Mouse (Mus musculus): Measurements from ENCODE around the gene Dcbld2.

Dcbld2 gene

DNA sequence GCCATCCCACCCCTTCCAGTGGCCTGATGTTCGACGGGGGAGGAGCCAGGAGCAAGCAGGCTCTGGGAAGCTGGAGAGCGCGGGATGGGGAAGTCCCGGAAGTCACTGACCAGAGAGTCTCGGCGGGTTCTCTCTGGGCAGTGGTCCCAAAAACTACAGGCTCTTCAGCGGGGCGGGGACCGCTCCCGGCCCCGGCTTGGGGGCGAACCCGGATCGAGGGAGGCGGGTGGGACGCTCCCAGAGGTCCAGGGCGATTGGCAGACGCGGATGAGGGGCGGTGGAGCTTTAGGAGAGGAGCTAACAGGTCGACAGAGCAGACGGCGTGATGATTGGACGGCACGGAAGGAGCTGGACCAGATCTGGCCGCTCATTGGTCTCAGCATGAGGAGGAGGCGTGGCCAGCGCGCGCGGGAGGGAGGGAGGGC lies at the start of gene Dcbld2:
TSS of gene Dcbld2 (plus strand) at position 382 of the 425 bp plus-strand sequence.
- DNase-seq (ENCODE audit: low spot score in 2 of 2): peak; percentile 97

DNA sequence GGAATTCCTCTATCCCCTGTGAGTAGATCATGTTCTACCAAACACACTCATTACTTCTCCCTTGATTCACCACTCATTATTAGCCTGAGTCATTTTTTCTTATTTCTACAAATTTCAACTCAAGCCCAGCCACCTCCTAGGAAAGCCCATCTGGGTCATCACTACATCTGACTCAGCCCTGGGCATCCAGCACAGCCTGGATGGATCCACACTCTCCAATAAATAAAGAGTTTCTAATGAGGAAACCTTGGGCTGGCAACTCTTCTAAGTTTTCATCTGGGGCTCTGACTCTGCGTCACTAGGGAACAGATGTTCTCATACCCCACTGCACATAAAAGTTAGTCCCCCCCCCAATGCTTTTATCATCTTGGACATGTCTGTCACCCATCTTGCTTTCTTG lies 31.1 kb upstream of the Dcbld2 start:
- DNase-seq (ENCODE audit: low spot score in 2 of 2): no peak

DNA sequence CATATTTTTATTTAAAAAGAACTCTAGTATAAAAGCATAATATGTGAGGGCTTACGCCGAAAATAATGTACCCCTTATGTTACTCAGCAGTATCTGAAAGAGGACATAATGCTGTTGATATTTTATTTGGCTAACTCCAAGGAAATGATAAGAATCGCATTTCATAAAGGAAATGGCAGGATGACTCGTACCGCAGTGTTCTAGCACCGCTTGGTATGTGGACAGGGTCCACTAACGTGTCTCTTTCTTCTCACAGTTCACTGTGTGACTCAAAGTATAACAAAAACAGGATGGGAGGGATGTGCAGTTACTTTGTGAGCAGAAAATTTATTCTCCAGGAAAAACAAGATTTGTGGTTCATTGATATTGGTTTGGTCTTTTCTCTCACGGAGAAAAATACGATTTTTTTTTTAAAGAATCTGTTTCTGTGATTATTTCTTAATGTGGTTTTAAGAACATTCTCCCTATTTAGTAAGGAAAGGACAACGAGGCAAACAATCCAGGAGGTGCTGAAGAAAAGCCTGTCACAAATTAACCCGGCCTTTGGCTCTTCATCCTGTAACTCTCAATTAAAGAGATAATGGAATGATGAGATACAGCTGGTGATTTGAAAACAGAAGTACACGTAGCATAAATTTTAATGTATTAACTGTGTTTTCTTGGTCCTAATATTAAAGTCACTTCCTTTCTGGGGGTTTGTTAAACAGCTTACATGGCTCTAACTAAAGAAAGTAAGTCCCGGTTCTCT lies 30.3 kb upstream of the Dcbld2 start:
- no peak for DNase-seq (ENCODE audit: low spot score in 2 of 2)

DNA sequence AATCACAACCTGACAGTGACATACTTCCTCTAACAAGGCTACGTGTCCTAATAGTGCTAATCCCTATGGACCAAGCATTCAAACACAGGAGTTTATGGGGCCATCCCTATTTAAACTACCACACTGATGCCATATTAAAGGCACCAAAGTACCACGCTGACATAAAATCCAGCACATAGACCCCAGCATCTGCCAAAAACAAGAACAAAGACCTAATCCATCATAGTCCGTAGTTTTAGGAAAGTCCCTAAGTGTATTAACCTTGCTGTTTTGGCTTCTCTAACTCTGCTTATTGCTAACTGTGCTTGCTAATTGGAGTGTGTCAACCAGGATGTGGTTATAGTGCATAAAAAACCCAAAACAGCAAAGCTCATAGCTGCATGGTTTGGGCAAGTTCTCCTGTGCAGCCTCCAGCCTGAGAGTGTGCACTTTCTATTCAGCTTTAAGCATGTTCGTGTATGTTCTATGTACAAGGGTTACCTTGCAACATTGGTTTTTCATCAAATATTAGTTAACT lies 21.9 kb upstream of the Dcbld2 start:
- no peak for DNase-seq (ENCODE audit: low spot score in 2 of 2)

DNA sequence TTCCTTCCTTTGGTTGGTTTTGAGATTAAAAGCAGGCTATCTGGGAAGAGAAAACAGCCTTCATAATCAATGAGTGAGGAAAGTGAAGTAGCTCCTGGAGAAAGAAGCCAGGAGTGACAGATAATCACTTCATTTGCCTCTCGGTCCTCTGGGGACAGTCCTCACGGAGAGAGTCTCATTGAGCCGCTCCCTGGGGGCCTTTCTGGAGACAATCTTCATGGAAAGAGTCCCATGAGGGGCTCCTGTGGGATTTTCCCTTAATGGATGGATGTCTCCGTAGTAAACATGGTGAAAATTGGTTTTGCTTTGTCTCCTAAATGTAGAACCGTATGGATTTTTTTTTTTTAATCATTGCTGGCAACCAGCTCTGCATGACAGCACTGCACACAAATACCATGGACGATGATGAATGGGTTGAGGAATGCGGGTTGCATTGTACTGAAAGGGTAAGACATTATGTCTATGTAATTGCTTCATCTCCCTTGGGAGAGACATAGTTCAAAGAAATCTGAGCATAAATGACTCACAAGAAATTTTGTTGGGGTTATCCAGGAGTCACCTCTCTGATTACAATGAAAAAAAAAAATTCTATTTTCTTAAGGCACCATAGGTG lies 19.0 kb upstream of the Dcbld2 start:
- no peak for DNase-seq (ENCODE audit: low spot score in 2 of 2)

DNA sequence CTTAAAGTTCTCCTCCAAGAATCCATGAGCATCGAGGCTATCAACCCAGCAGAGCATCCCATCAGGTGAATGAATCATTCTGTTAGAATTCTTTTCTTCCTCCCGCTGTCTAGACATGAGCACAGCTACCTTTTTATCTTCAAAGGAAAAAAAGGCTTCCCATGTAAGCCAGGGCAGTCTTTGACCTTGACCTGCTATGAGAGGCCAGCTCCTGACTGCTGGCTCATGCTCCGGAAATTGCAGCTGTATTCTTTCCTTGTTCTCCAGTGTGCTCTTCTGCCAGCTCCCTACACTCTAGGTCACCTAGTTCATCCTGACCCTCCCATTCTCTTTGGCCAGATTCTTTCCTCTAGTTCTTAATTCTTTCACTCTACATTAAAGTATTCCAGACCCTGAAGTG lies 15.2 kb upstream of the Dcbld2 start:
- DNase-seq (ENCODE audit: low spot score in 2 of 2): no peak

DNA sequence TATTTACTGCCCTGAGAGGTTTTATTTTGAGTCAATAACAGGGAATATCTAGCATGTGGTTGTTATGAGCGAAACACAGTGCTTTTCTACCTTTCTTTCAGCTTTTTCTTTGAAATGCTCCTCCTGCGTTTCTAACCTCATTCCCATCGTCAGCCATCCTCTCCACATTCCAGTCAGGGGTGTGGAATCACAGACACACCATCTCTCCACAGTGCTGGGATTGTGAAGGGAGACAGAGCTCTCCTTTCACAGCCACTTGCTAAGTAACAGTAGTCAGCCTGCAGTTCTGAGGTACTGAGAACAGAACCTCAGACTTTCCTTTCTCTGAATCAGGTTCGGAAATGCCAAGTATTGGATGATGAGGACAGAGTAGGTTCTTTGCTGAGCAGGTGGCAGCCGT lies 14.1 kb upstream of the Dcbld2 start:
- DNase-seq (ENCODE audit: low spot score in 2 of 2): no peak

DNA sequence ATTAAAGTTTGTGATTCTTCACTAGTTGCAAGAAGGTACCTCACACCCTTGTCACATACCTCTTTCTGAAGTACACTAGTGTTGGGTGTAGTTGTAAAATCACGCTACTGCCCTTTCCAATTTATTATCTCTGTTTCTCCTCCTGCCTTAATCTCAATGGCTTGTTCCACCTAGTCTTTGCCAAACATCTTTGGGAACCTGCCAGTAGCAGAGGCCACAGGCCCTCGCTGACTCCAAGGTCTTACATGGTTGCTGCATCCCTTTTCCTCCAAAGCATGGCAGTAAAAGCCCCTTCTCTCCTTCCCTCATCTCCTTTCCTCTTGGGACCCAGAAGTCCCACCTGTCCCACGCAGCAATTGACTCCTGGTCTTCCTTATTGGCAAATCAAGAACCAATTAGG lies 9.6 kb upstream of the Dcbld2 start:
- no peak for DNase-seq (ENCODE audit: low spot score in 2 of 2)

DNA sequence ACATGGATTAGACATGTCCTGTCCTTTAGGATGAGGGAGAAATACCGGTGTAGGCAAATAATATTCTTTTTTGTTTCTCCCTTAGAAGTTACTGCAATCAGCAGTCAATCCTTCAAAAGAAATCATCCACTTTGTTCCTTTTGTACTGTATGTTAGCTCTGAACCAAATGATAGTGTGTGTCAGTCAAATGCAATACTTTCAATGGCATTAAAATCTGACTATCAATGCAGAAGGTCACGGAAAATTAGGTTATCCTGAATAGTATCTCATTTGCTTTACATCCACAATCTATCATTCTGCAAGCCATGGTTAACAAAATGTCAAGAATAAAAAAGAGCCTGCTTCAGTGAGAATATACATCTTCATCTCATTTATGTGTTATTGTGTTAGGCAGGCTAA lies 7.2 kb upstream of the Dcbld2 start:
- DNase-seq (ENCODE audit: low spot score in 2 of 2): no peak

DNA sequence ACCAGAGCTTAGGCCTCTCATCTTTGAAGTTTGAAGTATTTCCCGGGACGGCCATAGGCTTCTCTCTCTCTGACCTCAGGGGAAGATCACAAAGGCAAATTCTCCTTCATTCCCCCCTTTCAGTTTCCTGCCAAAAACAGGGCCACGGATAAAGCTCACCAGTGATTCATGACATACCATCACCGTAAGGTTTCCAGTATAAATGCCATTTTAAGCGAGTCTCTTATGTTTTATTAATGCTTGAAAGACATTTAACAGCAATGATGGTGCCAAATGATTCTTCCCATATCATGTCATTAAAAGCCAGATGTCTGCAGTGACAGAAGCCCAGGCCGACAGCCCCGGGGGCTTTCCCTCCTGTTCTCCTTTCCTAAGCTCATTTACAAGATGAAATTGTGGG lies 3.6 kb upstream of the Dcbld2 start:
- DNase-seq (ENCODE audit: low spot score in 2 of 2): no peak

DNA sequence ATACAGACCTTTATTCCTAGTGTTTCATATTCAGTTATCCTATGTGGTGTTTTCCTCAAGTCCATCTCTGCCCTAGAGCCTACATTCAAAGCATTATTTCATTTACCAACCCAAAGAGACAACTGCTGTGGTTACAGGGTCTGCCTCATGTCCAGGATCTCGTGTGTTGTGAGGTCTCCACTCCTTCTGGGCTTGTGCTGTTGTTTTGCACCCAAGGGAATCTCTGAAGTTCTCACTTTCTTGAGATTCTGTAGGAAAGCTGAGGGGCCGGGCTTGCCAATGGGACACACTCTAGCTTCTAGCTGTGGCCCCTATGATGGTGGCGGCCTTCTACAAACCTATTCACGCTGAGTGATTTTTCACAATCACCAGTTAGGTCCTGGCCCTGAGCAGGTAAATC lies 3.0 kb upstream of the Dcbld2 start:
- DNase-seq (ENCODE audit: low spot score in 2 of 2): no peak

DNA sequence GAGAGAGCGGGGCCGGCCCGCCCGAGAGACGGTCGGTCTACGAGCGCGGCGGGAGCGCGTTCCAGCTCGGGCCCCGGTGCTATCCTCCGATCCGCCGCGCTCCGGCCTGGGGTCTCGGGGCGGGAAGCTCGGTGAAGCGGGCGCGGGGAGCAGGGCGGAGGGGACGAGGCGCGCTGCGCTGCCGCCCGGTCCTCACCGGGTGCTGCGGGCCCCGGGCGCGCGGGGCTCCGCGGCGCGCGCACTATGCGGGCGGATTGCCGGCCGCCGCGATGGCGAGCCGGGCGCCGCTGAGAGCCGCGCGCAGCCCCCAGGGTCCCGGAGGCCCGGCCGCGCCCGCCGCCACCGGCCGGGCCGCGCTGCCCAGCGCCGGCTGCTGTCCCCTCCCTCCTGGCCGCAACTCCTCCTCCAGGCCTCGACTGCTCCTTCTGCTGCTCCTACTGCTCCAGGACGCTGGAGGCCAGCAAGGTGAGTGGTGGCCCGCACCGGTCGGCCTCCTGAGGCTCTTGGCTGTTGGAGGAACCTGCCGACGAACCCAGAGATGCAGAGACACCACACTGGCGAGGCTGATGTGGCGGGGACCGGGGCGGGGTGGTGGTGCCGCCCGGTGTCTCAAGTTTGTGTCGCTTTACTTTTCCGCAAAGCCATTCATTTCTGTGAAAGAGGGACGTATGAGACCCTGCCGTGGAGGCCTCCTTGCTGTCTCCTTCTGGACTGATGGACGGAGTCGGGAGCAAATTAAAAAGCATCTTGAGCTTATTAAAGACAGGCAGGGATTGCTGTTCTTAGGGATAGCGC lies 441 bp downstream of the Dcbld2 start:
- peak; percentile 42 to 50 for DNase-seq (ENCODE audit: low spot score in 2 of 2)

DNA sequence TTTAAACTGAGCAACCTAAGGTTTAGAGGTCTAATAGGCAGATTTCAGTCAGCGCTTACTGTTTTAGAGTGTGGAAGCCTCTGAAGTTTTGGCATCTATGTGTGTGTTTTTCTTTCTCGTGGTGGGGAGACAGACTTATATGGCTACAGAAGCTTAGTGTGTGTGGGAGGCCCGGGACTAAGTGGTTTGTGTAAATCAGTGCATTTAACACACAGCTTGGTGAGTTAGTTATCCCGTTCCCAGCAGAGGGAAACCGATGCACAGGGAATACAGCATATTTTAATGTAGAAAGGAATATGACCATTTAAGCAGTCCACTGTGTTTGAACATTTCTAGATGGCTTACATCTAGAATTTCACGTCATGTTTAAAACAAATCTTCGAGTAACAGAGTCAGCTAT lies 1.6 kb downstream of the Dcbld2 start:
- peak in 1 of 2 experiments; percentile 24 for DNase-seq (ENCODE audit: low spot score in 2 of 2)

DNA sequence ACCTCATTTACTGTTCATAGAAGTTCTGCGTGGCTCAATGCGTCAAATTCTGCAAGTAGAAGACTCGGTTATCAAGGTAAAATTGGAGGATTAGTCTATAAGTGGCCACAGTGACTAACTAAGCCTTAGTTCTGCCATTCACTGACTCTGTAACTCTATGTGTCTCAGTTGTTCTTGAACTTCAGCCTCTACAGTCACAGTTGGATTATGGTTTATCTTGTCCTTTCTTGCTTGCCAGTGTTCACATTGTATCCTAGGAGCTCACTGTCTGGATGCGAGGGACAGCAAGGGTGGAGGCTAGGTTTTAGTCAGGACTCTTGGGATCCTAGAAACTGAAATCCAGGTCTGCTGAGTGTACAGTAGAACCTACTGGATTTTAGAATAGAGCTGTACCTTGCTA lies 6.6 kb downstream of the Dcbld2 start:
- no peak for DNase-seq (ENCODE audit: low spot score in 2 of 2)

DNA sequence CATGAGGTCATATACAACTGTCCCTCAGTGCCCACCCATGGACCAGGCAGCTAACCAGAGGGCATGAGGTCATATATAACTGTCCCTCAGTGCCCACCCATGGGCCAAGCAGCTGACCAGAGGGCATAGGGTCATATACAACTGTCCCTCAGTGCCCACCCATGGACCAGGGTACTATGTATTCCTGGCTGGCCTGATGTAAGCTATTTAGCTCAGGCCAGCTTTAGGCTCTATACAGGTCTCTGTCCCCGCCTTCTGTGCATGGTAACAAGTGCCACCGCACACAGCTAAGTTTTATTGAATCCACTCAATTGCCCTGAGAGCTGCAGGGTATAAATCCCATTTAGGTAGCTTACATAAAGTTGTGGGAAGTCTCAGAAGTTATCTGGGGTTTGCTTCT lies 7.3 kb downstream of the Dcbld2 start:
- DNase-seq (ENCODE audit: low spot score in 2 of 2): no peak

DNA sequence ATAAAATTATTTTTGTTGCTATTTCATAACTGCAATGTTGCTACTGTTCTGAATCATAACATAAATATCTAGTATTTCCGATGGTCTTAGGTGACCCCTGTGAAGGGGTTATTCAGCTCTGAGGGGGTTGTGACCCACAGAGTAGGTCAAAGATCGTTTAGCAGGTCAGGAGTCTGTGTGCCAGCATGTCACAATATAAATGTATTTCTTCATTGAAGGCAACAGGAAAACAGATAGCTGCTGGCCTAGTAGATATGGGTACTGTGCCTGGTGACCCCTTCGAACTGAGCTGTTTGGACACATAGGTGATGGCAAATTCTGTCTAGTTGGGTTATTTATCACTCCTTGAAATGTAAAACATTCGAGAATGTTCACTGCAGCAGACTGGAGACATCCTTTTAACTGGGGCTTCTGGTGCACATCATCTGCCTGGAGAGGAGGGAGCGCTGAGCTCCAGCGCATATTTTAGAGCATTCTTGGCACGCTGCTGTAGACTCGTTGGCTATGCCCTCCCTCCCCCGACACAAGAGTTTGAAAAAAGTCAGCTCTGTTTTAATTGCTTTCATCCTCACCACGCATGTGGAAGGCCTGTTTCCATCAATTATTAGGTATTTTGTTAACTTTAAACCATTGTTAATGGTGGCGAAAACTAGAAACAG lies 13.6 kb downstream of the Dcbld2 start:
- peak; percentile 31 to 71 for DNase-seq (ENCODE audit: low spot score in 2 of 2)

DNA sequence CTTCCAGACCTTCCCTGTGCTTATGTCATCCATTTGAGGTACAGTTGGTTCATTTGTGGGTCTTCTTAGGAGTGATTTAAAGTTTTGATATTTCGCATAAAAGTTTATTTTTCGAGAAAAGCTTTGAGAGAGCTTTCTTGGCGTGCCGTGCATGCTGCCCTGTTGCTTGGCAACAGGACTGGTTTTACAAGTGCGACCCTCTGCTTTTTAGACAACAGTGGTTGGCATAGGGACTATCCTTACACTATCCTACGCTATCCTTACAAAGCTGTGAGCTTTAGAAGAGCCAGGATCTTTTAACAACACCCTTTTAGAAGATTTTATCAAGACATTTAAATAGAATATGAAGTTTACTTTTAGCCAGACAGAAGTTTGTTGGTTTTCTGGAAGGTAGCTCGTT lies 22.0 kb downstream of the Dcbld2 start:
- DNase-seq (ENCODE audit: low spot score in 2 of 2): no peak

DNA sequence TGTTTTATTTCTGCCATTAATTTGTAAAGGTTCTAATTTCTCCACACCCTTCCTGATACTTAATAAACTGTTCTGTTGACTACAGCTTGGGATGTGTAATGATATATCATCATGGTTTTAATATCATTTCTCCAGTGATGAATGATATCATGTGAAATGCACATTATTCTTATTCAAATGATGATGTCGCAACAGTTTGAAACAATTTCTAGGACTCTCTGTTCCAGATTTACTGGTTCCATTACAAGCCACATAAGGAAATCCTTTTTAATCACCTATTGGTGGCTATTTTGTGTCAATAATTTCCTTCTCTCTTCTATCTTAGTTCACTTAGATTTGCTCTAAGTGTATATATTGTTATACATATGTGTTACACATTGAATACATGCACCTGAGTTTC lies 24.1 kb downstream of the Dcbld2 start:
- no peak for DNase-seq (ENCODE audit: low spot score in 2 of 2)

DNA sequence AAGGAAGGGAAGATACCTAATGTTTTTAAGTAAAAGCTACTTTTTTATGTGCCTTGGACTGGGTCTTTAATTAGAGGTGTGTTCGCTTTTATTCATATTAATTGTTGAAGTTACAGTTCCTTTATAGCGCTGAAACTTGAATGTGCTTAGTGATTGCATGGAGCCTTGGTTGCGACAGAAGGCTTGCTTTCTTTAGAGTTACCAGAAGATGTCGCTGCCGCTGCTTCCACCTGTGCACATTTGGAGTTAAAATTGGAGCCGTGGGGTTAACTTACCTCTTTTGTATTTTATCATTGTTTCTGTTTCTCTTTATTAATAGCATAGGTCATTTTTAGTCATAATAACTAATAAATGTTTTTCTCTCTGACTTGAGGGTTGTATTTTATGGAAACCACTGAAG lies 36.5 kb downstream of the Dcbld2 start:
- no peak for DNase-seq (ENCODE audit: low spot score in 2 of 2)

DNA sequence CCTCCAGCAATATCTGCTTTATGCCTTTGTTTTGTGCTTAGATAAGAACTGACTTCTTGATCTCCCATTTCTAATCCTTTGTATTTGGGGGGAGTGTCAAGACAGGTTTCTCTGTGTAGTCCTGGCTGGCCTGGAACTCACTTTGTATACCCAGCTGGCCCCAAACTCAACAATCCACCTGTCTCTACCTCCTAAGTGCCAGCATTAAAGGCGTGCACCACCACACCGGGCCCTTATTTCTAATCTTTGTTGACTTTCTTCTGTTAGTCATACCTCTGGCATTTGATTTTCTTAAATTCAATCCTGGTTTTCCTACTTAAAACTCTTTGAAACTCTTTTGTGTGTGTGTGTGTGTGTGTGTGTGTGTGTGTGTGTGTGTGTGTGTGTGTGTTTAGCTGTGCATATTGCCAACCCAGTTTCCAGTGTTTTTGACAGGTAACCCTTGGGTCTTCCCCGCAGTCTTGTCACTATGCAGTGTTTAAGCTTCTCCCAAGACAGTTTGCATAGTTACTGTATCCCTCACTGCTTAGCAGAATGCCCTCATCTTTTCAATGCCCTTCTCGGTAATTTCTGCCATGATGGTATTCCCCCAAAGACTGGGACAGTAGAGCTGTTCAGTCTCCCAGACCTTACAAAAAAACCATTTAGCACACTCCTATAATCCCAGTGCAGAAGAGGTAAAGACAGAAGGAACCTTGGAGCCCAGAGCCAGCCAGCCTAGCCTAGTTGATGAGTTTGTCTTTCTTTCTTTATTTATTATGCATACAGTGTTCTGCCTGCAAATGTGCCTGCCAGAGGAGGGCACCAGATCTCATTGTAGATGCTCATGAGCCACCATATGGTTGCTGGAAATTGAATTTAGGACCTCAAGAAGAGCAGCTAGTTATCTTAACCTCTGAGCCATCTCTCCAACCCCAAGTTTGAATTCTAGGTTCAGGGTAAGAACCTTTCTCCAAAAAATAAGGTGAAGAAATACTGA lies 38.3 kb downstream of the Dcbld2 start:
- peak in 1 of 2 experiments; percentile 23 for DNase-seq (ENCODE audit: low spot score in 2 of 2)

DNA sequence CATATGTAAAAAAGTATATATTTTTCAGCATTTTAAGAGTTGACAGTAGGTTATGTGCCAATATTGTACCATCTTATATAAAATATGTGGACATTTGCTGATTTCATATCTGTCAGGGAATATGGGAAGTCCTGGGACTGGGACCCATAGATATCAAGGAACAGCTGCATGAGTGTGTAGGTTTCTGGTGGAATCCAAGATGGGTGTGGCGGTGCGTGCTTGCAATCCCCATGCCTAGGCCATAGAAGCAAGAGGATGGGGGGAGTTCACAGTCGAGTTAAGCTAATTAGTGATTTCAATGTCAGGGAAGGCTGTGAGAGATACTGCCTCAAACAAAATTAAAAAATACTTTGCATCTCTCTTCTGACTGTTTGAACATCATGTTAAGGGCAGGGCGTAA lies 40.8 kb downstream of the Dcbld2 start:
- no peak for DNase-seq (ENCODE audit: low spot score in 2 of 2)

Measured in frontal cortex, postnatal 36 days (tissue).